Mouse (Mus musculus): ENCODE results near the gene Gm20479. TPM values are rescaled to one million over a fixed set of nuclear protein-coding genes. Genes with fewer than 3 reads are reported as not detected.

Gene Gm20479
- polyA plus RNA-seq, 2 experiments: not detected

DNA sequence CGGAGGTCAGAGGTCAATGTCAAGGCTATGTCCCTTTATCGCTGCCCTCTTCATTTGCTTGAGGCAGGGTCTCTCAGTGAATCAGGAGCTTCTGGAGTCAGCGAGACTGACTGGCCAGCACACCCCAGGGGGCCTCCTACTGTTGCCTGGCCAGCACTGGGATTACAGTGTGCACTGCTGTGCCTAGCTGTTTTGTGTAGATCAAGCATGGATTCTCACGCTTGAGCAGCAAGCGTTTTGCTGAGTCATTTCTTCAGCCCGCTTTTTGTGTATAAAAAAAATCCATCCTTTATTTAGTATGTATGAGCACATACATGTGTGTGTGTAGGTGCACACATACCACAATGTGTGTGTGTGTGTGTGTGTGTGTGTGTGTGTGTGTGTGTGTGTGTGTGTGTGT, 32.0 kb upstream of the Gm20479 start:
- no peaks in the 10 kb centered on the region for H3K36me3 ChIP-seq (ENCODE audit: control insufficient read depth, insufficient read depth, low read length)
- no peak overlapping the region for H3K27ac ChIP-seq (replicated peaks; ENCODE audit: low read depth, low read length)
- no peak overlapping the region for H3K4me3 ChIP-seq (replicated peaks; ENCODE audit: low read length)
- peaks cover 11% of the 10 kb centered on the region; the same call in 1 of the 2 replicates for H3K27me3 ChIP-seq (ENCODE audit: control insufficient read depth, insufficient read depth, low read length)
- TF ChIP-seq POLR2A (IDR thresholded peaks at IDR 0.05; ENCODE audit: borderline replicate concordance, extremely low read depth, insufficient read depth, insufficient read length): no peak
- no peak overlapping the region for H3K9ac ChIP-seq (ENCODE audit: low read depth, low read length, severe bottlenecking)
- no peaks in the 10 kb centered on the region for H3K4me1 ChIP-seq (ENCODE audit: control insufficient read depth, insufficient read depth, low read length)
- 71% methylated on average over 6 of the region's 6 CpGs for WGBS
- ATAC-seq (ENCODE audit: low FRiP score, low read depth) (no peak), DNase-seq (ENCODE audit: low spot score) (no peak)
- H3K9me3 ChIP-seq (ENCODE audit: control insufficient read depth, low read length): no peaks in the 10 kb centered on the region
- no peak overlapping the region for H3K4me2 ChIP-seq (replicated peaks; ENCODE audit: low read depth, low read length, severe bottlenecking)

GRCm38 (mm10) chr7:27384731-27385130, 27.5 kb upstream of the Gm20479 start:
- Histone ChIP-seq H3K4me1 (ENCODE audit: control insufficient read depth, insufficient read depth, low read length) (no peaks in the 10 kb centered on the region), H3K4me2 (replicated peaks; ENCODE audit: low read depth, low read length, severe bottlenecking) (no peak overlapping the region), H3K27ac (replicated peaks; ENCODE audit: low read depth, low read length) (no peak overlapping the region), H3K27me3 (ENCODE audit: control insufficient read depth, insufficient read depth, low read length) (no peaks in the 10 kb centered on the region), H3K36me3 (ENCODE audit: control insufficient read depth, insufficient read depth, low read length) (no peaks in the 10 kb centered on the region), H3K9ac (ENCODE audit: low read depth, low read length, severe bottlenecking) (no peak overlapping the region), H3K4me3 (replicated peaks; ENCODE audit: low read length) (no peak overlapping the region), H3K9me3 (ENCODE audit: control insufficient read depth, low read length) (no peaks in the 10 kb centered on the region)
- peak; percentile 33 for DNase-seq (ENCODE audit: low spot score)
- no peak for TF ChIP-seq POLR2A (IDR thresholded peaks at IDR 0.05; ENCODE audit: borderline replicate concordance, extremely low read depth, insufficient read depth, insufficient read length)
- WGBS: 32% methylated on average over 4 of the region's 4 CpGs
- ATAC-seq (ENCODE audit: low FRiP score, low read depth): no peak

GRCm38 (mm10) chr7:27384134-27384533, 26.9 kb upstream of the Gm20479 start:
- DNase-seq (ENCODE audit: low spot score) (no peak), ATAC-seq (ENCODE audit: low FRiP score, low read depth) (no peak)
- H3K4me3 ChIP-seq (replicated peaks; ENCODE audit: low read length): no peak overlapping the region
- no peaks in the 10 kb centered on the region for H3K36me3 ChIP-seq (ENCODE audit: control insufficient read depth, insufficient read depth, low read length)
- TF ChIP-seq POLR2A (IDR thresholded peaks at IDR 0.05; ENCODE audit: borderline replicate concordance, extremely low read depth, insufficient read depth, insufficient read length): no peak
- no peak overlapping the region for H3K27ac ChIP-seq (replicated peaks; ENCODE audit: low read depth, low read length)
- no peak overlapping the region for H3K9ac ChIP-seq (ENCODE audit: low read depth, low read length, severe bottlenecking)
- no peaks in the 10 kb centered on the region for H3K9me3 ChIP-seq (ENCODE audit: control insufficient read depth, low read length)
- H3K27me3 ChIP-seq (ENCODE audit: control insufficient read depth, insufficient read depth, low read length): 0 out of 2 replicates have a peak, but pooled peaks cover under 1% of the 10 kb centered on the region
- no peaks in the 10 kb centered on the region for H3K4me1 ChIP-seq (ENCODE audit: control insufficient read depth, insufficient read depth, low read length)
- no peak overlapping the region for H3K4me2 ChIP-seq (replicated peaks; ENCODE audit: low read depth, low read length, severe bottlenecking)
- 69% methylated on average over 5 of the region's 5 CpGs for WGBS

DNA sequence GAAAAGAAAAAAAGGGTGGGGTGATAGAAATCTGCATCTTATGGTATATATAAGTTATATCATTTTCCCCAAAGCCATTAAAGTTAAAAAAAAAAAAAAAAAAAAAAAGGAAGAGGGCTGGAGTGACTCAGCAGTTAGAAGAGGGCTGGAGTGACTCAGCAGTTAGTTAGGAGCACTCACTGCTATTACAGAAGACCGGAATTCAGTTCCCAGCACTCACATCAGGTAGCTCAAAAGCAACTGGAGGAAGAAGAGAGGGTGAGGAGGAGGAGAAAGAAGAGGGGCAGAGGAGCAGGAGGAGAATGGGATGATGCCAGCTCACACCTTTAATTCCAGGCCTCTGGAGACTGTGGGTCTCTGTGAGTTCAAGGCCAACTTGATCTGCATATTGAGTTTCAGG, 26.0 kb upstream of the Gm20479 start:
- Histone ChIP-seq H3K9me3 (ENCODE audit: control insufficient read depth, low read length) (no peaks in the 10 kb centered on the region), H3K27ac (replicated peaks; ENCODE audit: low read depth, low read length) (no peak overlapping the region), H3K4me2 (replicated peaks; ENCODE audit: low read depth, low read length, severe bottlenecking) (no peak overlapping the region), H3K4me1 (ENCODE audit: control insufficient read depth, insufficient read depth, low read length) (no peaks in the 10 kb centered on the region), H3K9ac (ENCODE audit: low read depth, low read length, severe bottlenecking) (no peak overlapping the region), H3K27me3 (ENCODE audit: control insufficient read depth, insufficient read depth, low read length) (0 out of 2 replicates have a peak, but pooled peaks cover 7% of the 10 kb centered on the region), H3K4me3 (replicated peaks; ENCODE audit: low read length) (no peak overlapping the region), H3K36me3 (ENCODE audit: control insufficient read depth, insufficient read depth, low read length) (no peaks in the 10 kb centered on the region)
- no peak for ATAC-seq (ENCODE audit: low FRiP score, low read depth)
- 78% methylated on average over 1 of the region's 1 CpGs for WGBS
- DNase-seq (ENCODE audit: low spot score): no peak
- no peak for TF ChIP-seq POLR2A (IDR thresholded peaks at IDR 0.05; ENCODE audit: borderline replicate concordance, extremely low read depth, insufficient read depth, insufficient read length)

DNA sequence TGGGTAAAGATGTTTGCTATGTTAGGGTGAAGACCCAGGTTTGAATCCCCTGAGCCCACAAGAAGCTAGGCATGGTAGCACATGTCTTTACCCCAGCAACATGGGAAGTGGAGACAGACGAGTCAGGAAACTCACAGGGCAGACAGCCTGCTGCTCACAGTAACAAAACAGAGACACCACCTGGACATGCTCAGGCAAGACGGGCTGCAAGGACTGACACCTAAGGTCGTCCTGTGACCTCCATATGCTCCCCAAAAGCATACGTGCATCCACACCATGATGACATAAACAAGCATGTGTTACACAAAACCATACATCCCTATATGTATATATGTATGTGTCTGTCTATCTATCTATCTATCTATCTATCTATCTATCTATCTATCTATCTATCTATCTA, 24.3 kb upstream of the Gm20479 start:
- H3K4me3 ChIP-seq (replicated peaks; ENCODE audit: low read length): no peak overlapping the region
- WGBS: 40% methylated on average over 4 of the region's 4 CpGs
- H3K4me1 ChIP-seq (ENCODE audit: control insufficient read depth, insufficient read depth, low read length): no peaks in the 10 kb centered on the region
- no peaks in the 10 kb centered on the region for H3K36me3 ChIP-seq (ENCODE audit: control insufficient read depth, insufficient read depth, low read length)
- no peak overlapping the region for H3K9ac ChIP-seq (ENCODE audit: low read depth, low read length, severe bottlenecking)
- DNase-seq (ENCODE audit: low spot score): no peak
- no peak for TF ChIP-seq POLR2A (IDR thresholded peaks at IDR 0.05; ENCODE audit: borderline replicate concordance, extremely low read depth, insufficient read depth, insufficient read length)
- no peaks in the 10 kb centered on the region for H3K9me3 ChIP-seq (ENCODE audit: control insufficient read depth, low read length)
- no peak overlapping the region for H3K4me2 ChIP-seq (replicated peaks; ENCODE audit: low read depth, low read length, severe bottlenecking)
- ATAC-seq (ENCODE audit: low FRiP score, low read depth): no peak
- no peak overlapping the region for H3K27ac ChIP-seq (replicated peaks; ENCODE audit: low read depth, low read length)
- H3K27me3 ChIP-seq (ENCODE audit: control insufficient read depth, insufficient read depth, low read length): peaks cover 16% of the 10 kb centered on the region; the same call in 1 of the 2 replicates

- no peaks in the 10 kb centered on the region for H3K4me1 ChIP-seq (ENCODE audit: control insufficient read depth, insufficient read depth, low read length)
- H3K36me3 ChIP-seq (ENCODE audit: control insufficient read depth, insufficient read depth, low read length): no peaks in the 10 kb centered on the region
- no peak overlapping the region for H3K9ac ChIP-seq (ENCODE audit: low read depth, low read length, severe bottlenecking)
- 22% methylated on average over 1 of the region's 1 CpGs for WGBS
- TF ChIP-seq POLR2A (IDR thresholded peaks at IDR 0.05; ENCODE audit: borderline replicate concordance, extremely low read depth, insufficient read depth, insufficient read length): no peak
- H3K4me3 ChIP-seq (replicated peaks; ENCODE audit: low read length): no peak overlapping the region
- no peaks in the 10 kb centered on the region for H3K9me3 ChIP-seq (ENCODE audit: control insufficient read depth, low read length)
- peaks cover 21% of the 10 kb centered on the region; the same call in 1 of the 2 replicates for H3K27me3 ChIP-seq (ENCODE audit: control insufficient read depth, insufficient read depth, low read length)
- no peak overlapping the region for H3K27ac ChIP-seq (replicated peaks; ENCODE audit: low read depth, low read length)
- ATAC-seq (ENCODE audit: low FRiP score, low read depth) (no peak), DNase-seq (ENCODE audit: low spot score) (no peak)
- H3K4me2 ChIP-seq (replicated peaks; ENCODE audit: low read depth, low read length, severe bottlenecking): no peak overlapping the region
These were observed 23.8 kb upstream of the Gm20479 start for GRCm38 (mm10) chr7:27381009-27381408.

Measured in limb, embryonic 14.5 days (tissue).